Mouse (Mus musculus) G1E (cell line): ENCODE data around the gene Gm3417.
"Not testable (repeated sequence)": the region's sequence is repeated elsewhere in the genome, so short reads cannot be mapped to it uniquely, and the experiment has no call there.

Experiments used
- CTCF ChIP-seq: IDR thresholded peaks from 2 replicates; pipeline ENCODE4 v1.5.1; 2012; ENCODE audit warnings: low read depth, low read length, inconsistent platforms, mixed read lengths
- GATA1 ChIP-seq: IDR thresholded peaks from 2 replicates; pipeline ENCODE4 v1.6.1; 2012; ENCODE audit warnings: borderline replicate concordance, low read length, inconsistent platforms, mixed read lengths
- POLR2AphosphoS5 ChIP-seq: IDR thresholded peaks from 2 replicates; pipeline ENCODE4 v1.6.1; 2012; ENCODE audit warnings: low read depth, low read length, inconsistent platforms; ENCODE audit not compliant: insufficient replicate concordance
- TAL1 ChIP-seq: conservative IDR thresholded peaks from 2 replicates; pipeline ENCODE4 v1.6.1; 2012; ENCODE audit warnings: low read depth, low read length, inconsistent platforms, mixed read lengths

- not testable (repeated sequence) for TF ChIP-seq CTCF, GATA1, TAL1, POLR2AphosphoS5
These were observed 45.4 kb upstream of the Gm3417 start for GRCm38 (mm10) chr17:15023878-15024492.
